Mouse (Mus musculus) spleen, postnatal 14 days (tissue): ENCODE measurements around the gene Gm3604.
A peak's percentile ranks its signal among the peaks of the same experiment; 100 is the strongest.
"Not testable (repeated sequence)": the region's sequence is repeated elsewhere in the genome, so short reads cannot be mapped to it uniquely, and the experiment has no call there.

Source experiments
- DNase-seq, 2 experiments: peaks; one replicate each; pipeline ENCODE4 v3.0.0; 2021 to 2022; ENCODE audit warnings: low spot score in 2 of 2

The Gm3604 gene

DNA sequence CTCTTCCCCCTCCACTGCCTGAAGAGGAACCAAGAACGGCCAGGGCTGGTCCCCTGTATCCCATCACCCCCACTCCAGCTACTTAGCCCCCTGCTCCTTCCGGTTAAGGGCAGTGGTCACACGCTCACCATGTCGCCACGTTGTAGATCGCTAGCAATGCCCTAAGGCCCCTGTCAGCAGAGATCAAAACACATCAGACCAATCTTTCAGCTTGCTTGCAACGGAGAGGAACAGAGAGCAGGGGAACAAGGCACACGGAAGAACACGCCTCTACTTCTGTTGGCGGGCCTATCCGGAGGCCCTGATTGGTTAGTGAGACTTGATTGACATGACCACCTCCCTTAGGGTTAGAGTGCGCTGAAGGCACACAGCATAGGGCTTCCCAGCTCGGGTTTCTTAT lies at the start of gene Gm3604:
Gm3604 (minus strand) TSS at position 226 of the 400 bp plus-strand sequence.
- peak; percentile 20 to 43 for DNase-seq

DNA sequence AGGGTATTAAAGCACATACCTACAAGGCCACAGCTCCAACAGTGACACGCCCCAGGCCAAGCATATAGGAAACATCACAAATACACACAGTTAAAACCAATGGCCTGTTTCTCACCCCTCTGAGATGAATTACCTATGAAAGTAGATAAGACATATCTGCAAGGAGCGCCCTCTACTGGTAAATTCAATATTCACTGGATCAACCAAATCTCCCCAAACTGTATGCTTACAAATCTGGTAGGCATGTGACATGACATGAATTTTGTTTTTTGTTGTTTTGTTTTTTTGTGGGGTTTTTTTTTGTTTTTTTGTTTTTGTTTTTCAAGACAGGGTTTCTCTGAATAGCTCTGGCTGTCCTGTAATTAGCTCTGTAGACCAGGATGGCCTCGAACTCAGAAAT lies 16.2 kb upstream of the Gm3604 start:
- DNase-seq = not testable (repeated sequence)

DNA sequence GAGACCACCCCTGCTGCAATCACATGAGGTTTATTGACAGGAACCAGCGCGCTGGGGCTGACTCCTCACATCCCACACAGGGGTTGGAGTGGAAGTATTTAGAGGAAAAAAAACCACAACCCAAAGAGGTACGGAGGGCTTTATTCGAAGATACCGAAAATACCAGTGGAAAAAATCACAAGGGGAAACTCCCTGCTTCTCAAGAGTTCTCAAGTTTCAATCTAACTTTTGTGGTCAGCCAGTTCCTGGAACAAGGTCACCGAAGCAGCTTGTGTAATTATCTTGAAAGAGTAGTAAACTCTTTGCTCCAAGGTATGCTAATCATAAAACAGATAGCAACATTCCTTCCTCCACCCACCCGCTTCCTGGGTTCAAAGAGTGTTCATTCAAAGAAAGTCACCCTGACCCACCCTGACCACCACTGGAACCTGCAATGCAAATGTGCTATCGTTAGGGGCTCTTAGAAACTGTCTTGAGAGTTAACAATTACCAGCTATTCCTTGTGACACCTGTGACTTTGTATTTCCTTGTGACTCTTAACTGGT lies 7.2 kb upstream of the Gm3604 start:
- not testable (repeated sequence) for DNase-seq

- DNase-seq = no peak
Measured at GRCm38 (mm10) chr13:62331786-62332185, 51.2 kb downstream of the Gm3604 start.

GRCm38 (mm10) chr13:62331381-62331780 lies 51.6 kb downstream of the Gm3604 start:
- DNase-seq = no peak
